Mouse (Mus musculus) granulocyte monocyte progenitor cell, adult 5-6 weeks (primary cell): ENCODE data around the gene Arhgdia. TPM values are rescaled to one million over a fixed set of nuclear protein-coding genes. Genes with fewer than 3 reads are reported as not detected.
"Not testable (repeated sequence)": the region's sequence is repeated elsewhere in the genome, so short reads cannot be mapped to it uniquely, and the experiment has no call there.

Source experiments
- ATAC-seq: replicated peaks from 2 replicates; pipeline ENCODE4 v1.8.0; 2016; ENCODE audit warnings: mild to moderate bottlenecking, moderate TSS enrichment, inconsistent platforms; ENCODE audit not compliant: poor library complexity, severe bottlenecking
- total RNA-seq, 2 experiments: library from RNA; stranded (forward) in 1 of 2; stranded (reverse) in 1 of 2; fragments of 200-712, 200-1000 nt in 1 of 2; fragments of >200 nt in 1 of 2; fragmentation: Nextera tagmentation in 1 of 2; gene quantifications; 2 replicates each; pipeline ENCODE4 v1.2.3; 2014 to 2017

Gene Arhgdia
- total RNA-seq, 2 experiments from 2014 or later, result 168 to 514 TPM

- not testable (repeated sequence) for ATAC-seq
These were observed 22.6 kb downstream of the Arhgdia start for GRCm38 (mm10) chr11:120558843-120559242.

GRCm38 (mm10) chr11:120555260-120555659 lies 26.2 kb downstream of the Arhgdia start:
- no peak for ATAC-seq

- peak; percentile 16; the same call in 1 of the 2 replicates for ATAC-seq
These were observed 26.6 kb downstream of the Arhgdia start for GRCm38 (mm10) chr11:120554834-120555233.

- no peak for ATAC-seq
These were observed 28.7 kb downstream of the Arhgdia start for GRCm38 (mm10) chr11:120552736-120553135.

GRCm38 (mm10) chr11:120550810-120551440 lies 30.5 kb downstream of the Arhgdia start, which contains the start of gene Ppp1r27:
Ppp1r27 (minus strand) TSS chr11:120551132.
- no peak for ATAC-seq

- ATAC-seq, result no peak
These were observed 31.2 kb downstream of the Arhgdia start for GRCm38 (mm10) chr11:120549986-120550809.

- peak; percentile 76 for ATAC-seq
These were observed 32.1 kb downstream of the Arhgdia start, which contains the start of gene Mcrip1 for GRCm38 (mm10) chr11:120549168-120549945. Mcrip1 (minus strand) TSS chr11:120549727.

GRCm38 (mm10) chr11:120548786-120549167 lies 32.6 kb downstream of the Arhgdia start:
- ATAC-seq, result no peak

- ATAC-seq, result no peak
These were observed 33.2 kb downstream of the Arhgdia start for GRCm38 (mm10) chr11:120548214-120548613.

- ATAC-seq, result peak; percentile 25
These were observed 34.0 kb downstream of the Arhgdia start for GRCm38 (mm10) chr11:120547469-120547868.

- no peak for ATAC-seq
These were observed 35.5 kb downstream of the Arhgdia start for GRCm38 (mm10) chr11:120545964-120546363.

- no peak for ATAC-seq
These were observed 39.0 kb downstream of the Arhgdia start for GRCm38 (mm10) chr11:120542376-120542775.

- 0 out of 2 replicates have a peak, but pooled peaks have one; percentile 25 for ATAC-seq
These were observed 39.5 kb downstream of the Arhgdia start for GRCm38 (mm10) chr11:120541907-120542306.

- no peak for ATAC-seq
These were observed 42.0 kb downstream of the Arhgdia start for GRCm38 (mm10) chr11:120539285-120540014.

- peak; percentile 84 for ATAC-seq
These were observed 42.5 kb downstream of the Arhgdia start for GRCm38 (mm10) chr11:120538955-120539284.

- no peak for ATAC-seq
These were observed 42.9 kb downstream of the Arhgdia start for GRCm38 (mm10) chr11:120538485-120538884.

GRCm38 (mm10) chr11:120535804-120536203 lies 45.6 kb downstream of the Arhgdia start:
- no peak for ATAC-seq

GRCm38 (mm10) chr11:120535145-120535544 lies 46.3 kb downstream of the Arhgdia start:
- ATAC-seq, result no peak

- no peak for ATAC-seq
These were observed 47.3 kb downstream of the Arhgdia start for GRCm38 (mm10) chr11:120534093-120534492.

- no peak for ATAC-seq
These were observed 49.8 kb downstream of the Arhgdia start for GRCm38 (mm10) chr11:120531646-120532045.
